Mouse (Mus musculus) erythroblast, embryonic 14.5 days (primary cell): ENCODE measurements around the gene Coro2b.

Experiments
- GATA1 ChIP-seq: IDR thresholded peaks from 2 replicates; pipeline ENCODE4 v1.6.1; 2012; ENCODE audit warnings: low read length, inconsistent platforms, mixed read lengths
- TAL1 ChIP-seq: IDR thresholded peaks from 3 replicates; pipeline ENCODE4 v1.6.1; 2012; ENCODE audit warnings: low read length, inconsistent platforms, mixed read lengths

- TF ChIP-seq GATA1 (no peak), TAL1 (no peak)
Observed at GRCm38 (mm10) chr9:62430741-62431140, 106.1 kb downstream of the Coro2b start.
